Mouse (Mus musculus) kidney, adult 2 months (tissue): ENCODE results near the gene Ercc4.

Source experiments
- CTCF ChIP-seq: fragments of 200-500 bp; conservative IDR thresholded peaks from 2 replicates; pipeline ENCODE4 v1.5.1; 2011; ENCODE audit warnings: low read depth, mild to moderate bottlenecking, control low read depth, low read length, moderate library complexity, mixed read lengths; ENCODE audit not compliant: insufficient read depth, insufficient read length
- POLR2A ChIP-seq: fragments of 200-500 bp; IDR thresholded peaks from one replicate; pipeline ENCODE4 v1.6.1; 2011; ENCODE audit warnings: low read depth, low read length, control low read depth

- no peak for TF ChIP-seq POLR2A
- TF ChIP-seq CTCF, result no peak
Observed at GRCm38 (mm10) chr16:13150790-13151189, 41.3 kb downstream of the Ercc4 start.
